Mouse (Mus musculus) embryonic facial prominence, embryonic 10.5 days (tissue): Measurements from ENCODE around the gene Hadha. TPM values are rescaled to one million over a fixed set of nuclear protein-coding genes. Genes with fewer than 3 reads are reported as not detected.

ENCODE experiments used
- DNase-seq: peaks from one replicate; pipeline ENCODE4 v3.0.0-alpha.2; 2017; ENCODE audit warnings: low spot score
- H3K27ac ChIP-seq: fragments of 300-500 bp; sonication (generic); replicated peaks from 2 replicates; pipeline ENCODE4 v1.5.1; 2016; ENCODE audit warnings: mild to moderate bottlenecking
- H3K27me3 ChIP-seq: fragments of 300-500 bp; sonication (generic); replicated peaks from 2 replicates; pipeline ENCODE4 v1.6.1; 2016; ENCODE audit warnings: low read depth, mild to moderate bottlenecking; ENCODE audit not compliant: poor library complexity, severe bottlenecking
- H3K36me3 ChIP-seq: fragments of 300-500 bp; sonication (generic); replicated peaks from 2 replicates; pipeline ENCODE4 v1.6.1; 2016; ENCODE audit warnings: mild to moderate bottlenecking, moderate library complexity
- H3K4me1 ChIP-seq: fragments of 300-500 bp; sonication (generic); 2 replicates; pipeline ENCODE4 v1.6.1; 2016
- H3K4me3 ChIP-seq: fragments of 300-500 bp; sonication (generic); 2 replicates; pipeline ENCODE4 v1.5.1; 2016; ENCODE audit warnings: mild to moderate bottlenecking, moderate library complexity
- H3K9me3 ChIP-seq: fragments of 300-500 bp; sonication (generic); 2 replicates; pipeline ENCODE4 v1.6.1; 2016; ENCODE audit warnings: mild to moderate bottlenecking
- WGBS: fragments of 180-500 bp; shearing (Covaris S2); methylation state at CpG from one replicate; pipeline ENCODE4 v1.1.7; 2016; 5-methylcytosine and 5-hydroxymethylcytosine counted together
- polyA plus RNA-seq: library from polyadenylated mRNA; unstranded; fragments of >200 nt; fragmentation: Nextera tagmentation; extraction: Ambion mirVana; gene quantifications from 2 replicates; pipeline ENCODE4 v1.2.1, GENCODE M21; 2016

Gene Hadha
- polyA plus RNA-seq, 1 experiment from 2014 or later: 114 TPM

DNA sequence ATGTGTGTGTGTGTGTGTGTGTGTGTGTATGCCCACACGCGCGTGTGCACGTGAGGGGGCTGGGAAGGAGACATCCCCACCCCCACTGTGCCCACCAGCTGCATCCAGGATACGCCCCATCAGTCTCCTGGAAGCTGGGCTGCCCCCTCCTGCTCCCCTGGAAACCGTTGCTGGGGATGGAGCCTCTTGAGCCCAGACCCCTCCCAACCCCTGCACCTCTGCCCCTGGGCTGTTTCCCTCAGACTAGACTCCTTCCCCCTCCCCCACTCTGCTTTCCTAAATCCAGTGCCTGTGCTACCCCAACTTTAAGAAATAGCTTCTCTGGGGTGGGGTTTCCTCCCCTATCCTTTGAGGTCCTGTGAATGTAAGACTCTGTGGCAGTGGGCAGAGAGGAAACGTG is 47.8 kb downstream of the Hadha start:
- peaks cover 63% of the 10 kb centered on the region for H3K4me1 ChIP-seq
- H3K27ac ChIP-seq: peak overlapping the region; percentile 69; the same call in 1 of the 2 replicates
- 4% methylated on average over 7 of the region's 7 CpGs for WGBS
- peaks cover 98% of the 10 kb centered on the region for H3K27me3 ChIP-seq
- DNase-seq: peak; percentile 42
- H3K36me3 ChIP-seq: no peaks in the 10 kb centered on the region
- no peaks in the 10 kb centered on the region for H3K9me3 ChIP-seq
- peak overlapping the region; percentile 67 for H3K4me3 ChIP-seq

- peak overlapping the region; percentile 67 for H3K4me3 ChIP-seq
- H3K27ac ChIP-seq: peak overlapping the region; percentile 35; the same call in 1 of the 2 replicates
- H3K4me1 ChIP-seq: peaks cover 62% of the 10 kb centered on the region
- no peaks in the 10 kb centered on the region for H3K9me3 ChIP-seq
- 9% methylated on average over 2 of the region's 2 CpGs for WGBS
- H3K27me3 ChIP-seq: peaks cover 93% of the 10 kb centered on the region
- H3K36me3 ChIP-seq: no peaks in the 10 kb centered on the region
- no peak for DNase-seq
Measured at GRCm38 (mm10) chr5:30106756-30107155, 48.2 kb downstream of the Hadha start.

DNA sequence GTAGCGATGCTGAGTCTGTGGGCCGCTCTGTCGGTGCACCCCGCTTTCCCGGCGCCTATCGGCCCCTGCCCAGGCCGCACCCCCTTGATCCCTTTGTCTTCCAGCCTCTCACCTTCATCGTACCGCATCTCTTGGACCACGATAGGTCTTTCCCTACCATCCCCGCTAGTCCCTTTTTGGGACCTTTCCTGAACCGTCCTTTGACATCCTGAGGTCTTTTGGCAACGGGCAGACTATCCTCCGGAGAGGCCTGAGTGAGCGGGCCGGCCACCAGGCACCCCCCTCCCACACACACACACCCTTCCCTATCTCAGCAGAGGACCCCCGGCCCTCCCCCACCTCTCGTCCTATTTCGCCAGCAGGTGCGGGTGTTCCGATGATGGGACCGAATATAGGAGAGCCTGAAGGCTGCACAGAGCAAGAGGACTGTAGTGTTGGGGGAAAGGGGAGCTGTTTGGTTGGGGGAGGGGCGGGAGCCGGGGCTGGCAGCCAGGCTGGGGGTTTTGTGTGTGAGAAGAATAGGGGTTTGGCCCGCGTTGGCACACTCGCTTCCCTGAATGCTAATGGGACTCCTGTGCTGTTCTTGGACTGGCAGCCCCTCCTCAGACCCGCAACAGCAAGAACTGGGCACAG is 49.2 kb downstream of the Hadha start, which contains the start of gene 3110082J24Rik:
3110082J24Rik (minus strand) TSS at position 419 of the 633 bp plus-strand sequence.
- Histone ChIP-seq H3K4me3 (peak within 1 kb of the TSS; percentile 67), H3K36me3 (no peaks in the 10 kb centered on the region), H3K27me3 (peaks cover 85% of the 10 kb centered on the region), H3K27ac (peak within 1 kb of the TSS; percentile 65), H3K9me3 (no peaks in the 10 kb centered on the region), H3K4me1 (peaks cover 52% of the 10 kb centered on the region)
- under 1% methylated on average over 29 of the region's 29 CpGs for whole genome bisulfite sequencing
- peak; percentile 38 for DNase-seq

GRCm38 (mm10) chr5:30104841-30105667 is 49.9 kb downstream of the Hadha start, which contains the start of gene Garem2:
TSS of gene Garem2 (plus strand) at chr5:30105161.
- peak; percentile 72 for DNase-seq
- Histone ChIP-seq H3K36me3 (no peaks in the 10 kb centered on the region), H3K9me3 (no peaks in the 10 kb centered on the region), H3K27ac (peak within 1 kb of the TSS; percentile 65), H3K4me3 (peak within 1 kb of the TSS; percentile 67), H3K27me3 (peaks cover 77% of the 10 kb centered on the region), H3K4me1 (peaks cover 45% of the 10 kb centered on the region)
- WGBS: under 1% methylated on average over 65 of the region's 65 CpGs

- whole genome bisulfite sequencing: 1% methylated on average over 12 of the region's 12 CpGs
- peak; percentile 75 for DNase-seq
- no peak overlapping the region for H3K27ac ChIP-seq
- H3K36me3 ChIP-seq: no peaks in the 10 kb centered on the region
- peak overlapping the region; percentile 67 for H3K4me3 ChIP-seq
- H3K4me1 ChIP-seq: peaks cover 38% of the 10 kb centered on the region
- no peaks in the 10 kb centered on the region for H3K9me3 ChIP-seq
- H3K27me3 ChIP-seq: peaks cover 70% of the 10 kb centered on the region
Measured at GRCm38 (mm10) chr5:30104339-30104738, 50.6 kb downstream of the Hadha start.

DNA sequence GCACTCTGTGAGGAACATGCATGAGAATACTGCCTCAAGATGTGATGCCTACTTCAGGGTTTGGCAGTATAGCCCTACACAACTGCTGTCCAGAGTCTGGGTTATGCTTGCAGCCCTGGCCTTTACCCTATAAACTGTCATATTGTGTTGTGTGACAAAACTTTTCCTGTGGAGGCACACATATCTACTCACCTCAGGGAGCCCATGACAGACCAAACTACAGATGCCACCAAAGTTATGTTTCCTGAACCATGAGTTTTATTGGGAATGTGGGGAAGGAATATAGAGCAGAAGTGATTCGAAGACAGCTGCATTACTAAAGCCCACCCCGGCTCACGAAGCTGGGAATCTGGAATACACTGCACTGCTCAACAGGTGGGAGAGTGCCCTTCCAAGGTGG is 51.6 kb downstream of the Hadha start:
- H3K4me3 ChIP-seq: no peak overlapping the region
- 81% methylated on average over 3 of the region's 3 CpGs for WGBS
- peaks cover 37% of the 10 kb centered on the region for H3K4me1 ChIP-seq
- no peaks in the 10 kb centered on the region for H3K36me3 ChIP-seq
- DNase-seq: no peak
- no peak overlapping the region for H3K27ac ChIP-seq
- H3K27me3 ChIP-seq: peaks cover 60% of the 10 kb centered on the region
- H3K9me3 ChIP-seq: no peaks in the 10 kb centered on the region

DNA sequence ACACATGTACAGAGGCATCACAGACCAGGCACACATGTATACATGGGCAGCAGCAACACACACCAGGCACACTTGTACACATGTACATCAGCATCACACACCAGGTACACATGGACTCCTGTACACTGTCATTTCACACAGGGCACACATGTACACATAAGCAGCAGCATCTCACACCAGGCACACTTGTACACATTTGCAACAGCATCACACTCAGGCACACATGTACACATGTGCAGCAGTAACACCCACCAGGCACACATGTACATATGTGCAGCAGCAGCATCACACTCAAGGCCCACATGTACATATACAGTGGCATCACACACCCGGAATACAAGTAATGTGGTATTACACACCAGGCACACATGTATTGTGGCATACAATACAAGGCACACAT is 56.7 kb downstream of the Hadha start:
- Histone ChIP-seq H3K36me3 (no peaks in the 10 kb centered on the region), H3K27ac (no peak overlapping the region), H3K9me3 (no peaks in the 10 kb centered on the region), H3K27me3 (peaks cover 9% of the 10 kb centered on the region), H3K4me1 (no peaks in the 10 kb centered on the region), H3K4me3 (no peak overlapping the region)
- no peak for DNase-seq
- 84% methylated on average over 1 of the region's 1 CpGs for WGBS

GRCm38 (mm10) chr5:30095731-30096130 is 59.2 kb downstream of the Hadha start:
- DNase-seq: no peak
- Histone ChIP-seq H3K27me3 (no peaks in the 10 kb centered on the region), H3K27ac (no peak overlapping the region), H3K4me3 (no peak overlapping the region), H3K4me1 (no peaks in the 10 kb centered on the region), H3K9me3 (no peaks in the 10 kb centered on the region), H3K36me3 (no peaks in the 10 kb centered on the region)
- WGBS: 71% methylated on average over 6 of the region's 6 CpGs

GRCm38 (mm10) chr5:30094399-30094798 is 60.6 kb downstream of the Hadha start:
- no peaks in the 10 kb centered on the region for H3K4me1 ChIP-seq
- WGBS: 60% methylated on average over 2 of the region's 2 CpGs
- DNase-seq: no peak
- H3K27me3 ChIP-seq: no peaks in the 10 kb centered on the region
- no peaks in the 10 kb centered on the region for H3K9me3 ChIP-seq
- no peak overlapping the region for H3K27ac ChIP-seq
- H3K36me3 ChIP-seq: no peaks in the 10 kb centered on the region
- no peak overlapping the region for H3K4me3 ChIP-seq

DNA sequence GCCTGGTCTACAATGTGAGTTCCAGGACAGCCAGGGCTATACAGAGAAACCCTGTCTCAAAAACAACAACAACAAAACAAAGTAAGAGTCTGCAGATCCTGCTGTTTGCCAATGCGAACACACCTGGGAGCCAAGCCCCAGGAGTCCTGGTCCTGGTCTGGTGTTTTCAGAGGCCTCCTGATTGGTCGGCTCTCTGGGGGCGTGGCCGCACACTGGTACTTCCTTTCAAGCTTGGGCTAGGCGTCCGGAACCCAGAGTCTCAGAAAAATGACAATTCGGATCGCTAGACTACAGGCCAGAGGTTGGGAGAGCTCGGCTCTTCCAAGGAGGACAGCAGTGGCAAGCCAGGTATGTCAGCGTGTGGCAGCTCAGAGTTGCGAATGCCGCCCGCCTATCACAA is 62.3 kb downstream of the Hadha start:
- 73% methylated on average over 13 of the region's 13 CpGs for WGBS
- Histone ChIP-seq H3K4me1 (no peaks in the 10 kb centered on the region), H3K27me3 (no peaks in the 10 kb centered on the region), H3K36me3 (no peaks in the 10 kb centered on the region), H3K4me3 (no peak overlapping the region), H3K27ac (no peak overlapping the region), H3K9me3 (no peaks in the 10 kb centered on the region)
- DNase-seq: no peak

- peak within 1 kb of the TSS; percentile 89 for H3K4me3 ChIP-seq
- H3K27me3 ChIP-seq: no peaks in the 10 kb centered on the region
- H3K4me1 ChIP-seq: peaks cover 17% of the 10 kb centered on the region
- peaks cover 37% of the 10 kb centered on the region for H3K36me3 ChIP-seq
- DNase-seq: peak; percentile 93
- 1% methylated on average over 45 of the region's 45 CpGs for WGBS
- H3K9me3 ChIP-seq: no peaks in the 10 kb centered on the region
- peak within 1 kb of the TSS; percentile 95 for H3K27ac ChIP-seq
Measured at GRCm38 (mm10) chr5:30072825-30073821, 81.8 kb downstream of the Hadha start, which contains the start of gene Tyms. TSS of gene Tyms (minus strand) at chr5:30073617.

GRCm38 (mm10) chr5:30072377-30072776 is 82.6 kb downstream of the Hadha start:
- Histone ChIP-seq H3K27ac (peak overlapping the region; percentile 95), H3K4me3 (peak overlapping the region; percentile 89), H3K4me1 (peaks cover 17% of the 10 kb centered on the region), H3K36me3 (peaks cover 44% of the 10 kb centered on the region), H3K27me3 (no peaks in the 10 kb centered on the region), H3K9me3 (no peaks in the 10 kb centered on the region)
- 51% methylated on average over 3 of the region's 3 CpGs for WGBS
- no peak for DNase-seq
